Mouse (Mus musculus) cerebellum, adult 2 months (tissue): Measurements from ENCODE around the gene Cyp4a10. TPM values are rescaled to one million over a fixed set of nuclear protein-coding genes. Genes with fewer than 3 reads are reported as not detected.

ENCODE experiments used
- DNase-seq, 2 experiments: peaks; one replicate each; pipeline ENCODE4 v3.0.0; 2021
- H3K27ac ChIP-seq: fragments of 200-500 bp; 2 replicates; pipeline ENCODE4 v1.5.1; 2012; ENCODE audit warnings: low read length, control low read depth, inconsistent platforms; ENCODE audit not compliant: insufficient read depth
- H3K27me3 ChIP-seq: fragments of 200-500 bp; 2 replicates; pipeline ENCODE4 v1.6.1; 2012; ENCODE audit warnings: inconsistent platforms, mild to moderate bottlenecking, low read length, moderate library complexity; ENCODE audit not compliant: control insufficient read depth, insufficient read depth
- H3K4me1 ChIP-seq: fragments of 200-500 bp; 2 replicates; pipeline ENCODE4 v1.6.1; 2011; ENCODE audit warnings: low read length; ENCODE audit not compliant: control insufficient read depth, insufficient read depth
- H3K4me3 ChIP-seq: fragments of 200-500 bp; replicated peaks from 2 replicates; pipeline ENCODE3; 2011; ENCODE audit warnings: mild to moderate bottlenecking, low read depth, low read length, control low read depth; ENCODE audit not compliant: insufficient read depth
- CTCF ChIP-seq: fragments of 200-500 bp; IDR thresholded peaks from 2 replicates; pipeline ENCODE4 v1.5.1; 2011; ENCODE audit warnings: low read depth, mild to moderate bottlenecking, control low read depth, low read length, moderate library complexity, borderline replicate concordance; ENCODE audit not compliant: insufficient read depth
- POLR2A ChIP-seq: fragments of 200-500 bp; IDR thresholded peaks from 2 replicates; pipeline ENCODE4 v1.6.1; 2011; ENCODE audit warnings: low read length, control low read depth, borderline replicate concordance; ENCODE audit not compliant: insufficient read depth
- WGBS: fragments of 180-500 bp; shearing (Covaris S2); methylation state at CpG from one replicate; pipeline ENCODE4 v1.1.7; 2018; 5-methylcytosine and 5-hydroxymethylcytosine counted together
- polyA plus RNA-seq: library from polyadenylated mRNA; depleted of rRNA; stranded (reverse); fragments of >200 nt; gene quantifications from 2 replicates; pipeline ENCODE4 v1.2.3, GENCODE M21; 2012; rRNA removed

Gene Cyp4a10
- polyA plus RNA-seq, 1 experiment = not detected

- TF ChIP-seq CTCF (no peak), POLR2A (no peak)
- WGBS = 71% methylated on average over 3 of the region's 3 CpGs
These were observed 57.2 kb downstream of the Cyp4a10 start for GRCm38 (mm10) chr4:115575255-115575654.

DNA sequence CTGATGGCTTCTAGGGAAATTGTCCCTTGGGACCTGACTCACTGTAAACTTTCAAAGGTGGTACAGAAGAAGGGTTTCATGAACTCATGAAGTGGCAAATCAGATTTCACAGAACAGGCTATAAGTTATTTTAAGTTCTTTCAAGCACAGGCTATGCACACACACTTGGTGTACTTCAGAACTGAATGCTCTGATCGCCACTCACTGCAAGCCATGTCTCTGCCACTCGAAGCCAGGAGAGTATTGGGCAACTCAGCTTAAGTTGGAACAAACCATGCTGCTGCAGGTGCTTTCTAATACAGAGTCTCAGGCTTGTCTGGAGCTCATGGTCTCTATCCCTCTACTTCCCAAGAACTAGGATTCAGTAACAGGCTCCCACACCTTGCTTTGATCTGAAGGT, 57.7 kb downstream of the Cyp4a10 start:
- no peak overlapping the region for H3K27ac ChIP-seq
- no peak for DNase-seq
- no peak overlapping the region for H3K4me3 ChIP-seq
- 66% methylated on average over 2 of the region's 2 CpGs for WGBS
- no peaks in the 10 kb centered on the region for H3K27me3 ChIP-seq
- TF ChIP-seq POLR2A (no peak), CTCF (no peak)
- H3K4me1 ChIP-seq = no peaks in the 10 kb centered on the region

More at GRCm38 (mm10) chr4:115575255-115575654, 57.2 kb downstream of the Cyp4a10 start:
- no peak for DNase-seq
- Histone ChIP-seq H3K27me3 (no peaks in the 10 kb centered on the region), H3K4me3 (no peak overlapping the region), H3K27ac (no peak overlapping the region), H3K4me1 (no peaks in the 10 kb centered on the region)

GRCm38 (mm10) chr4:115583036-115583435, 65.0 kb downstream of the Cyp4a10 start:
- Histone ChIP-seq H3K27ac (no peak overlapping the region), H3K4me3 (no peak overlapping the region), H3K4me1 (no peaks in the 10 kb centered on the region), H3K27me3 (no peaks in the 10 kb centered on the region)
- TF ChIP-seq CTCF (no peak), POLR2A (no peak)
- no peak for DNase-seq

Other genes with a start within 250 kb of the Cyp4a10 start
- not detected in 2 replicates for gene Cyp4a12a, start 219.2 kb upstream of the Cyp4a10 start, polyA plus RNA-seq
- gene Cyp4a12b, start 106.6 kb upstream of the Cyp4a10 start, polyA plus RNA-seq = not detected in 2 replicates
- not detected in 2 replicates for gene Cyp4a30b, start 65.7 kb upstream of the Cyp4a10 start, polyA plus RNA-seq
- gene Cyp4a14, start 22.1 kb upstream of the Cyp4a10 start, polyA plus RNA-seq = not detected in 2 replicates
- not detected in 2 replicates for gene Cyp4a31, start 45.4 kb downstream of the Cyp4a10 start, polyA plus RNA-seq
- gene Cyp4a32, start 82.7 kb downstream of the Cyp4a10 start, polyA plus RNA-seq = not detected in 2 replicates
- gene Cyp4b1, start 129.5 kb downstream of the Cyp4a10 start, polyA plus RNA-seq = 0.11 and 0.27 TPM in 2 replicates
- gene Efcab14, start 219.5 kb downstream of the Cyp4a10 start, polyA plus RNA-seq = 46.7 and 52.5 TPM in 2 replicates